Mouse (Mus musculus) small intestine, adult 2 months (tissue): ENCODE results near the gene Kremen1.

Source experiments
- CTCF ChIP-seq: fragments of 200-500 bp; IDR thresholded peaks from 2 replicates; pipeline ENCODE4 v1.5.1; 2012; ENCODE audit warnings: low read depth, mild to moderate bottlenecking, control low read depth, inconsistent platforms, low read length, moderate library complexity, mixed read lengths; ENCODE audit not compliant: insufficient replicate concordance, insufficient read length; ENCODE audit errors: extremely low read depth
- POLR2A ChIP-seq: fragments of 200-500 bp; IDR thresholded peaks from 2 replicates; pipeline ENCODE4 v1.6.1; 2012; ENCODE audit warnings: low read depth, mild to moderate bottlenecking, control low read depth, inconsistent platforms, low read length, moderate library complexity

DNA sequence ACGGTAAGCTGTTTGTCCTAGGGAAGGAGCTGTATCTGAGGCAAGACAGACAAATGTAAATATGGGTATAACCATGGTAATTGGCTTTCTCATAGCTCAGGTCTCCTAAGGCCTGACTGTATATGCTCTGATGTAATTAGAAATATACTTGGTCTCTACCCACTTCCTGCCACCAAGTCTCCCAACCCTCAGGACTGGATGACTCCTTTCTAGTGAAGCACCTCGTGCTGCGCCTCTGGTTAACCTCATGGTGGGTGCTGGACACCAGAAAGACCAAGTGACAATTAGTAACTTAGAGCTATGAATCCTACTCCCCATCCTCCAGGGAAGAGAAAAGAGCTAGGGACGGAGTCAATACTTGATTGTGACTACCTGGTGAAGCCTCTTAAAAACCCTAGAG lies 42.0 kb downstream of the Kremen1 start:
- TF ChIP-seq CTCF (no peak), POLR2A (no peak)
